20 mouse cellular contexts compared by ENCODE assay signal in the genomic region with DNA sequence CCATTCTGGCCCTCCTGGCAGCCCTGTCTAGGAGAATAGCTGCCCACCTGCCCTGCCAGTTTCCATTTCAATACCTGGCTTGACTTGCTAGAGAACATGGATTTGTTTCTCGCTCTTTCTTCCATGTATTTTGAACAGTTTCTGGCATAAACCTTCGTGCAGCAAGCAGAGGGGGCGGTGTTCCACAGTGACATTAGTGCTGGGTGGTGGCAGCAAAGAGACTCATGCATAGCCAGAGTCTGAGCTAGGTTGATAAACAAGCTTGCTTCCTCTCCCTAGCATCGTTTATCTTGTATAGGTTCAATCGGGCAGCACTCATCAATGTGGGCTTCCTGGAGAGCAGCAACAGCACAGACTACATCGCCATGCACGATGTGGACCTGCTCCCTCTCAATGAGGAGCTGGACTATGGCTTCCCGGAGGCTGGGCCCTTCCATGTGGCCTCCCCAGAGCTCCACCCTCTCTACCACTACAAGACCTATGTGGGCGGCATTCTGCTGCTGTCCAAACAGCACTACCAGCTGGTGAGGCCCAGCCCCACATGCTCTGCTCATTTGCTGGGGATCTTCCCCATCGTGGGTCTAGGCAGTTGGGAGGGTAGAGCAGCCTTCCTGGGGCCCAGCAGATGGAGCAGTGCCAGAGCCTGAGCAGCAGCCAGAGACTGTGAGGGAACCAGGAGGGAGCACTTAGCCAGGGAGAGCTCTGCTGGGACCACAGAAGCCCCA. TPM values are rescaled to one million over a fixed set of nuclear protein-coding genes. Genes with fewer than 3 reads are reported as not detected.
DNase-seq lines count a peak whose midpoint lies in the region; ATAC-seq lines count a peak whose summit lies in the region.
"Had no signal": no experiment of that assay in that cellular context is flagged by ENCODE, and none has a peak within 500 bp of the region (broad histone marks: within the 10 kb centered on the region; RNA-seq: fewer than 3 reads in every experiment).

No protein-coding gene starts in this region.

- H3K4me1 ChIP-seq in heart, embryonic 12.5 days (replicated peaks), result no peaks in the 10 kb centered on the region
- no peaks in the 10 kb centered on the region for H3K4me1 ChIP-seq in liver, embryonic 16.5 days (ENCODE audit: control insufficient read depth, low read depth, low read length)
- H3K4me1 ChIP-seq in liver, embryonic 11.5 days (replicated peaks; ENCODE audit: control insufficient read depth, insufficient read depth, low read length), result no peaks in the 10 kb centered on the region
- H3K4me1 ChIP-seq: forebrain, embryonic 10.5 days; heart, embryonic 15.5 days had no signal

- no peak overlapping the region for H3K4me3 ChIP-seq in heart, embryonic 12.5 days
- no peak overlapping the region for H3K4me3 ChIP-seq in liver, embryonic 16.5 days (ENCODE audit: low read depth, low read length)
- no peak overlapping the region for H3K4me3 ChIP-seq in liver, embryonic 11.5 days (ENCODE audit: low read depth, low read length)
- H3K4me3 ChIP-seq: forebrain, embryonic 10.5 days; heart, embryonic 15.5 days; limb, embryonic 15.5 days had no signal

- H3K9ac ChIP-seq in heart, embryonic 12.5 days, result no peak overlapping the region
- H3K9ac ChIP-seq in liver, embryonic 16.5 days (ENCODE audit: low read depth, low read length), result no peak overlapping the region
- H3K9ac ChIP-seq in liver, embryonic 11.5 days (ENCODE audit: low read depth, low read length), result no peak overlapping the region
- H3K9ac ChIP-seq: heart, embryonic 15.5 days; hindbrain, embryonic 14.5 days; limb, embryonic 15.5 days had no signal

- ATAC-seq in heart, embryonic 12.5 days (ENCODE audit: insufficient number of reproducible peaks, low FRiP score), result no peak
- peak; percentile 54 for ATAC-seq in liver, embryonic 16.5 days (ENCODE audit: low read depth)
- ATAC-seq in liver, embryonic 11.5 days (replicated peaks; ENCODE audit: low FRiP score), result no peak
- ATAC-seq: activated CD4-positive, CD25-positive, alpha-beta regulatory T cell, adult 4 months had no signal

- no peak overlapping the region for H3K4me2 ChIP-seq in heart, embryonic 12.5 days
- no peak overlapping the region for H3K4me2 ChIP-seq in liver, embryonic 16.5 days (ENCODE audit: low read depth, low read length)
- no peak overlapping the region for H3K4me2 ChIP-seq in liver, embryonic 11.5 days
- H3K4me2 ChIP-seq: heart, embryonic 15.5 days; hindbrain, embryonic 14.5 days; limb, embryonic 15.5 days; midbrain, embryonic 11.5 days had no signal

- H3K9me3 ChIP-seq in heart, embryonic 12.5 days (replicated peaks), result no peaks in the 10 kb centered on the region
- no peaks in the 10 kb centered on the region for H3K9me3 ChIP-seq in liver, embryonic 16.5 days (replicated peaks; ENCODE audit: control insufficient read depth, low read length)
- H3K9me3 ChIP-seq in liver, embryonic 11.5 days (ENCODE audit: control insufficient read depth, low read length), result no peaks in the 10 kb centered on the region
- H3K9me3 ChIP-seq: forebrain, embryonic 10.5 days; heart, embryonic 15.5 days; limb, embryonic 15.5 days had no signal

- no peak overlapping the region for H3K27ac ChIP-seq in heart, embryonic 12.5 days (ENCODE audit: poor library complexity, severe bottlenecking)
- H3K27ac ChIP-seq in liver, embryonic 16.5 days (ENCODE audit: low read length), result no peak overlapping the region
- H3K27ac ChIP-seq in liver, embryonic 11.5 days (ENCODE audit: low read depth, low read length), result no peak overlapping the region
- H3K27ac ChIP-seq: forebrain, embryonic 10.5 days; heart, embryonic 15.5 days; hindbrain, embryonic 14.5 days; limb, embryonic 15.5 days had no signal

- H3K27me3 ChIP-seq in heart, embryonic 12.5 days (replicated peaks), result no peaks in the 10 kb centered on the region
- no peaks in the 10 kb centered on the region for H3K27me3 ChIP-seq in liver, embryonic 16.5 days (ENCODE audit: control insufficient read depth, insufficient read depth, low read depth, low read length)
- no peaks in the 10 kb centered on the region for H3K27me3 ChIP-seq in liver, embryonic 11.5 days (replicated peaks; ENCODE audit: control insufficient read depth, insufficient read depth, low read length)
- H3K27me3 ChIP-seq: heart, embryonic 15.5 days; limb, embryonic 15.5 days had no signal

- peaks cover 73% of the 10 kb centered on the region for H3K36me3 ChIP-seq in heart, embryonic 12.5 days
- peaks cover 3% of the 10 kb centered on the region; the same call in 1 of the 2 replicates for H3K36me3 ChIP-seq in liver, embryonic 16.5 days (ENCODE audit: control insufficient read depth, insufficient read depth)
- peaks cover 16% of the 10 kb centered on the region for H3K36me3 ChIP-seq in liver, embryonic 11.5 days (ENCODE audit: control insufficient read depth, insufficient read depth, low read length)

- WGBS in heart, embryonic 12.5 days, result 75% methylated on average over 10 of the region's 10 CpGs
- 51% methylated on average over 10 of the region's 10 CpGs for WGBS in liver, embryonic 16.5 days (ENCODE audit: insufficient replicate concordance)
- whole genome bisulfite sequencing in liver, embryonic 11.5 days, result 69% methylated on average over 10 of the region's 10 CpGs

- peak; percentile 84 for DNase-seq in heart, adult 11 months
- no peak for DNase-seq in liver, embryonic 11.5 days (ENCODE audit: low spot score)
- peak; percentile 55 to 66 for DNase-seq in layer of hippocampus, adult 8-10 months (ENCODE audit: low spot score in 2 of 2)
- DNase-seq in embryo, embryonic 10.5 days (ENCODE audit: low spot score), result no peak
- DNase-seq in adrenal gland, postnatal 10 days, result no peak
- DNase-seq: adrenal gland, adult 8-10 months; cerebellum, adult 2 months; heart, postnatal 36 days; kidney, adult 8-10 months; kidney, postnatal 10 days; lung, adult 18-20 months; lung, postnatal 10 days had no signal

RNA-seq across cellular contexts. Expression of gene B4galt7, which starts 7.4 kb away (rescaled TPM):
- 21.8 and 23.2 TPM in 2 replicates for polyA plus RNA-seq in heart, embryonic 12.5 days (2016; fragmentation: Nextera tagmentation; extraction: Ambion mirVana)
- polyA plus RNA-seq in liver, embryonic 16.5 days (2015; fragmentation: Nextera tagmentation; extraction: Ambion mirVana), result 5.7 and 6.5 TPM in 2 replicates
- polyA plus RNA-seq in liver, embryonic 11.5 days (2014; fragmentation: Nextera tagmentation; extraction: Ambion mirVana), result 16.0 and 16.4 TPM in 2 replicates
- total RNA-seq in layer of hippocampus, adult 8-10 months (2022), result 10 to 100 TPM; 21.5 to 28.7 (median 24.8) TPM
- total RNA-seq in adrenal gland, postnatal 10 days (2021), result 10 to 100 TPM; 11.7 to 14.9 TPM

RNA-seq across cellular contexts. Expression of gene Caml, which starts 15.7 kb away (rescaled TPM):
- 34.7 and 35.8 TPM in 2 replicates for polyA plus RNA-seq in heart, embryonic 12.5 days (2016; fragmentation: Nextera tagmentation; extraction: Ambion mirVana)
- 13.0 and 13.3 TPM in 2 replicates for polyA plus RNA-seq in liver, embryonic 16.5 days (2015; fragmentation: Nextera tagmentation; extraction: Ambion mirVana)
- polyA plus RNA-seq in liver, embryonic 11.5 days (2014; fragmentation: Nextera tagmentation; extraction: Ambion mirVana), result 35.8 and 36.2 TPM in 2 replicates
- 10 to 100 TPM; 41.5 to 54.7 (median 46.1) TPM for total RNA-seq in layer of hippocampus, adult 8-10 months (2022)
- 10 to 100 TPM; 27.4 to 28.4 TPM for total RNA-seq in adrenal gland, postnatal 10 days (2021)

RNA-seq across cellular contexts. Expression of gene Ddx46, which starts 27.8 kb away (rescaled TPM):
- 25.4 and 27.0 TPM in 2 replicates for polyA plus RNA-seq in heart, embryonic 12.5 days (2016; fragmentation: Nextera tagmentation; extraction: Ambion mirVana)
- polyA plus RNA-seq in liver, embryonic 16.5 days (2015; fragmentation: Nextera tagmentation; extraction: Ambion mirVana), result 14.3 TPM in 2 replicates
- polyA plus RNA-seq in liver, embryonic 11.5 days (2014; fragmentation: Nextera tagmentation; extraction: Ambion mirVana), result 51.5 and 54.0 TPM in 2 replicates
- total RNA-seq in layer of hippocampus, adult 8-10 months (2022), result 10 to 100 TPM; 41.8 to 48.4 (median 46.2) TPM
- total RNA-seq in adrenal gland, postnatal 10 days (2021), result 10 to 100 TPM; 30.6 to 36.4 TPM

RNA-seq across cellular contexts. Expression of gene Tmed9, which starts 33.5 kb away (rescaled TPM):
- polyA plus RNA-seq in heart, embryonic 12.5 days (2016; fragmentation: Nextera tagmentation; extraction: Ambion mirVana), result 133 and 141 TPM in 2 replicates
- polyA plus RNA-seq in liver, embryonic 16.5 days (2015; fragmentation: Nextera tagmentation; extraction: Ambion mirVana), result 55.7 and 63.6 TPM in 2 replicates
- 58.7 and 61.9 TPM in 2 replicates for polyA plus RNA-seq in liver, embryonic 11.5 days (2014; fragmentation: Nextera tagmentation; extraction: Ambion mirVana)
- total RNA-seq in layer of hippocampus, adult 8-10 months (2022), result 100 to 1,000 TPM; 124 to 139 (median 130) TPM
- 100 to 1,000 TPM; 144 to 146 TPM for total RNA-seq in adrenal gland, postnatal 10 days (2021)

RNA-seq across cellular contexts. Expression of gene Fam193b, which starts 36.1 kb away (rescaled TPM):
- 24.3 and 24.4 TPM in 2 replicates for polyA plus RNA-seq in heart, embryonic 12.5 days (2016; fragmentation: Nextera tagmentation; extraction: Ambion mirVana)
- polyA plus RNA-seq in liver, embryonic 16.5 days (2015; fragmentation: Nextera tagmentation; extraction: Ambion mirVana), result 8.4 and 8.7 TPM in 2 replicates
- polyA plus RNA-seq in liver, embryonic 11.5 days (2014; fragmentation: Nextera tagmentation; extraction: Ambion mirVana), result 18.7 and 25.3 TPM in 2 replicates
- 100 to 1,000 TPM in 2 of 4 experiments, 10 to 100 TPM in 2; 84.9 to 113 (median 94.5) TPM for total RNA-seq in layer of hippocampus, adult 8-10 months (2022)
- total RNA-seq in adrenal gland, postnatal 10 days (2021), result 10 to 100 TPM; 32.4 to 52.0 TPM

Comparison
In these comparisons a context has a peak if more than half of its experiments do, and no peak if none do; other contexts are left out.
1. DNase-seq: peak in heart, adult 11 months (single experiment) and layer of hippocampus, adult 8-10 months (2 of 2); none in liver, embryonic 11.5 days (single experiment), embryo, embryonic 10.5 days (single experiment) and adrenal gland, postnatal 10 days (single experiment).